Mouse (Mus musculus) brain, adult 2 months (tissue): Measurements from ENCODE around the gene Gbp9.
"Not testable (repeated sequence)": the region's sequence is repeated elsewhere in the genome, so short reads cannot be mapped to it uniquely, and the experiment has no call there.

Source experiments
- DNase-seq: peaks from one replicate; pipeline ENCODE4 v3.0.0; 2011; ENCODE audit warnings: low read depth, low spot score

Gene Gbp9

GRCm38 (mm10) chr5:105060224-105060623 is 79.1 kb downstream of the Gbp9 start:
- no peak for DNase-seq

GRCm38 (mm10) chr5:105055279-105055678 is 84.1 kb downstream of the Gbp9 start:
- DNase-seq: no peak

- DNase-seq: not testable (repeated sequence)
Observed at GRCm38 (mm10) chr5:105053471-105054169, 85.7 kb downstream of the Gbp9 start.

- no peak for DNase-seq
Observed at GRCm38 (mm10) chr5:105032362-105032761, 107.0 kb downstream of the Gbp9 start.
